Mouse (Mus musculus) heart, postnatal 0 days (tissue): ENCODE measurements around the gene Ttll2. TPM values are rescaled to one million over a fixed set of nuclear protein-coding genes. Genes with fewer than 3 reads are reported as not detected.
"Not testable (repeated sequence)": the region's sequence is repeated elsewhere in the genome, so short reads cannot be mapped to it uniquely, and the experiment has no call there.

Experiments
- ATAC-seq: fragments of 200-750 bp; cut with Nextera tagmentation; 2 replicates; pipeline ENCODE4 v1.8.0; 2017; ENCODE audit warnings: low read depth, moderate number of reproducible peaks, moderate library complexity; ENCODE audit not compliant: insufficient read depth
- DNase-seq: peaks from one replicate; pipeline ENCODE4 v3.0.0-alpha.2; 2016; ENCODE audit warnings: low spot score
- H3K27ac ChIP-seq: fragments of 300-500 bp; sonication (generic); 2 replicates; pipeline ENCODE4 v1.5.1; 2014; ENCODE audit warnings: low read depth, mild to moderate bottlenecking
- H3K27me3 ChIP-seq: fragments of 300-500 bp; sonication (generic); 2 replicates; pipeline ENCODE4 v1.6.1; 2014; ENCODE audit warnings: low read length, mixed read lengths; ENCODE audit not compliant: control insufficient read depth, insufficient read depth
- H3K36me3 ChIP-seq: fragments of 300-500 bp; sonication (generic); replicated peaks from 2 replicates; pipeline ENCODE4 v1.6.1; 2014; ENCODE audit warnings: low read length, mixed read lengths; ENCODE audit not compliant: control insufficient read depth, insufficient read depth
- H3K4me1 ChIP-seq: fragments of 300-500 bp; sonication (generic); 2 replicates; pipeline ENCODE4 v1.6.1; 2014; ENCODE audit warnings: antibody characterized with exemption; ENCODE audit not compliant: control insufficient read depth, insufficient read depth
- H3K4me2 ChIP-seq: fragments of 300-500 bp; sonication (generic); 2 replicates; pipeline ENCODE4 v1.6.1; 2014; ENCODE audit warnings: low read depth, mild to moderate bottlenecking, low read length, moderate library complexity
- H3K4me3 ChIP-seq: fragments of 300-500 bp; sonication (generic); 2 replicates; pipeline ENCODE4 v1.5.1; 2014; ENCODE audit warnings: low read depth, low read length
- H3K9ac ChIP-seq: fragments of 300-500 bp; sonication (generic); replicated peaks from 2 replicates; pipeline ENCODE4 v1.6.1; 2014; ENCODE audit warnings: low read depth, low read length, mixed read lengths
- H3K9me3 ChIP-seq: fragments of 300-500 bp; sonication (generic); replicated peaks from 2 replicates; pipeline ENCODE4 v1.6.1; 2016; ENCODE audit warnings: low read length; ENCODE audit not compliant: control insufficient read depth
- WGBS: fragments of 180-500 bp; shearing (Covaris S2); extraction: QIAGEN DNeasy Blood & Tissue Kit; methylation state at CpG from one replicate; pipeline ENCODE4 v1.1.7; 2014; 5-methylcytosine and 5-hydroxymethylcytosine counted together
- polyA plus RNA-seq: library from polyadenylated mRNA; unstranded; fragments of >200 nt; fragmentation: Nextera tagmentation; extraction: Ambion mirVana; gene quantifications from 2 replicates; pipeline ENCODE4 v1.2.1, GENCODE M21; 2015
- total RNA-seq: library from RNA; depleted of rRNA; stranded (reverse); fragments of >200 nt; gene quantifications from 2 replicates; pipeline ENCODE4 v1.2.3, GENCODE M21; 2014; ENCODE audit warnings: low replicate concordance; rRNA removed

Ttll2 gene
- total RNA-seq (not detected in 2 replicates), polyA plus RNA-seq (not detected in 2 replicates)

GRCm38 (mm10) chr17:7352596-7352995 is at the start of gene Ttll2:
TSS of gene Ttll2 (minus strand) at chr17:7352696.
- not testable (repeated sequence) for DNase-seq, H3K27ac ChIP-seq, H3K4me1 ChIP-seq, H3K9ac ChIP-seq, H3K9me3 ChIP-seq, H3K27me3 ChIP-seq, H3K4me3 ChIP-seq, ATAC-seq, H3K36me3 ChIP-seq, H3K4me2 ChIP-seq
- WGBS, result 86% methylated on average over 1 of the region's 1 CpGs

GRCm38 (mm10) chr17:7399770-7400169 is 47.3 kb upstream of the Ttll2 start:
- H3K27ac ChIP-seq, H3K9ac ChIP-seq, H3K9me3 ChIP-seq, H3K4me3 ChIP-seq, ATAC-seq, H3K27me3 ChIP-seq, H3K36me3 ChIP-seq, H3K4me1 ChIP-seq, H3K4me2 ChIP-seq, DNase-seq: not testable (repeated sequence)
- WGBS, result 91% methylated on average over 6 of the region's 6 CpGs

GRCm38 (mm10) chr17:7398198-7398847 is 45.8 kb upstream of the Ttll2 start:
- not testable (repeated sequence) for H3K36me3 ChIP-seq, H3K4me3 ChIP-seq, H3K4me2 ChIP-seq, H3K9ac ChIP-seq, H3K27ac ChIP-seq, H3K9me3 ChIP-seq, H3K4me1 ChIP-seq, H3K27me3 ChIP-seq, DNase-seq, ATAC-seq
- 74% methylated on average over 6 of the region's 6 CpGs for WGBS

GRCm38 (mm10) chr17:7397079-7397478 is 44.6 kb upstream of the Ttll2 start:
- H3K9me3 ChIP-seq, H3K27me3 ChIP-seq, H3K36me3 ChIP-seq, ATAC-seq, H3K4me1 ChIP-seq, H3K4me2 ChIP-seq, H3K4me3 ChIP-seq, H3K9ac ChIP-seq, DNase-seq, H3K27ac ChIP-seq: not testable (repeated sequence)
- 79% methylated on average over 10 of the region's 13 CpGs for WGBS

GRCm38 (mm10) chr17:7396288-7396687 is 43.8 kb upstream of the Ttll2 start:
- not testable (repeated sequence) for H3K9ac ChIP-seq, H3K4me3 ChIP-seq, H3K4me2 ChIP-seq, H3K4me1 ChIP-seq, ATAC-seq, H3K27ac ChIP-seq, DNase-seq, H3K9me3 ChIP-seq, H3K27me3 ChIP-seq, H3K36me3 ChIP-seq
- WGBS, result no CpG with 5 or more reads among the region's 2 CpGs

GRCm38 (mm10) chr17:7395671-7396070 is 43.2 kb upstream of the Ttll2 start:
- H3K27me3 ChIP-seq, DNase-seq, H3K9ac ChIP-seq, ATAC-seq, H3K9me3 ChIP-seq, H3K36me3 ChIP-seq, H3K4me1 ChIP-seq, H3K27ac ChIP-seq, H3K4me2 ChIP-seq, H3K4me3 ChIP-seq: not testable (repeated sequence)
- 90% methylated on average over 6 of the region's 8 CpGs for WGBS

- H3K4me2 ChIP-seq, ATAC-seq, H3K4me1 ChIP-seq, H3K9ac ChIP-seq, H3K27ac ChIP-seq, DNase-seq, H3K36me3 ChIP-seq, H3K27me3 ChIP-seq, H3K4me3 ChIP-seq, H3K9me3 ChIP-seq: not testable (repeated sequence)
- WGBS, result 84% methylated on average over 7 of the region's 7 CpGs
Observed at GRCm38 (mm10) chr17:7395116-7395515, 42.6 kb upstream of the Ttll2 start.

- 79% methylated on average over 7 of the region's 7 CpGs for WGBS
Observed at GRCm38 (mm10) chr17:7389898-7390297, 37.4 kb upstream of the Ttll2 start.

GRCm38 (mm10) chr17:7388958-7389356 is 36.5 kb upstream of the Ttll2 start:
- not testable (repeated sequence) for H3K4me1 ChIP-seq, H3K9ac ChIP-seq, H3K4me2 ChIP-seq, H3K4me3 ChIP-seq, H3K36me3 ChIP-seq, DNase-seq, H3K9me3 ChIP-seq, ATAC-seq, H3K27me3 ChIP-seq, H3K27ac ChIP-seq
- 80% methylated on average over 6 of the region's 8 CpGs for WGBS

More at GRCm38 (mm10) chr17:7389898-7390297, 37.4 kb upstream of the Ttll2 start:
- ATAC-seq, H3K4me1 ChIP-seq, H3K9me3 ChIP-seq, H3K4me2 ChIP-seq, DNase-seq, H3K4me3 ChIP-seq, H3K27ac ChIP-seq, H3K9ac ChIP-seq, H3K36me3 ChIP-seq, H3K27me3 ChIP-seq: not testable (repeated sequence)
